Mouse (Mus musculus) CH12.LX (cell line): ENCODE results near the gene Acaca. TPM values are rescaled to one million over a fixed set of nuclear protein-coding genes. Genes with fewer than 3 reads are reported as not detected.

Experiments used
- DNase-seq: peaks from one replicate; pipeline ENCODE4 v3.0.0-alpha.2; 2013; ENCODE audit errors: extremely low read depth
- H3K27ac ChIP-seq: 2 replicates; pipeline ENCODE4 v1.5.1; 2012; ENCODE audit warnings: low read depth, mild to moderate bottlenecking, control low read depth, moderate library complexity; ENCODE audit not compliant: insufficient read depth
- H3K27me3 ChIP-seq: replicated peaks from 2 replicates; pipeline ENCODE3; 2012; ENCODE audit warnings: inconsistent platforms
- H3K36me3 ChIP-seq, 2 experiments: replicated peaks in 1 of 2; 2 replicates each; pipeline versions ENCODE3 to v1.6.1; 2012; ENCODE audit warnings: inconsistent platforms in 1 of 2, low read length in 1 of 2, mild to moderate bottlenecking in 1 of 2, mixed read lengths in 1 of 2, moderate library complexity in 1 of 2; ENCODE audit not compliant: control insufficient read depth in 1 of 2, insufficient read depth in 1 of 2
- H3K4me1 ChIP-seq, 2 experiments: 2 replicates each; pipeline ENCODE4 v1.6.1; 2012; ENCODE audit warnings: inconsistent platforms in 1 of 2, moderate library complexity in 1 of 2; ENCODE audit not compliant: insufficient read depth in 2 of 2, control insufficient read depth in 1 of 2
- H3K4me2 ChIP-seq: 2 replicates; pipeline ENCODE4 v1.6.1; 2012; ENCODE audit warnings: low read depth, mild to moderate bottlenecking, control low read depth; ENCODE audit not compliant: poor library complexity, insufficient read depth, severe bottlenecking
- H3K4me3 ChIP-seq, 3 experiments: fragments of 150-350 bp in 1 of 3; sonication (generic) in 1 of 3; replicated peaks in 1 of 3; 2 replicates each; pipeline versions ENCODE3 to v1.5.1; 2011 to 2012; ENCODE audit warnings: low read depth in 2 of 3, low read length in 2 of 3, mild to moderate bottlenecking in 2 of 3, moderate library complexity in 2 of 3, control low read depth in 1 of 3, improper control_type of control experiment in 1 of 3, inconsistent platforms in 1 of 3, mixed read lengths in 1 of 3; ENCODE audit not compliant: poor library complexity in 1 of 3
- H3K79me2 ChIP-seq: replicated peaks from 2 replicates; pipeline ENCODE4 v1.6.1; 2012; ENCODE audit warnings: mild to moderate bottlenecking, moderate library complexity; ENCODE audit not compliant: control insufficient read depth, poor library complexity, insufficient read depth, severe bottlenecking; ENCODE audit errors: extremely low read depth
- H3K9ac ChIP-seq: 2 replicates; pipeline ENCODE4 v1.6.1; 2012; ENCODE audit warnings: low read depth, mild to moderate bottlenecking, control low read depth, moderate library complexity; ENCODE audit not compliant: insufficient read depth
- H3K9me3 ChIP-seq: replicated peaks from 2 replicates; pipeline ENCODE3; 2012; ENCODE audit warnings: low read length, inconsistent platforms, mixed read lengths
- CHD1 ChIP-seq: IDR thresholded peaks from 2 replicates; pipeline ENCODE4 v1.6.1; 2012; ENCODE audit warnings: low read depth, low read length, improper control_type of control experiment, inconsistent platforms
- CHD2 ChIP-seq: IDR thresholded peaks from 2 replicates; pipeline ENCODE4 v1.6.1; 2011; ENCODE audit warnings: low read length, improper control_type of control experiment
- E2F4 ChIP-seq: IDR thresholded peaks from 2 replicates; pipeline ENCODE4 v1.6.1; 2011; ENCODE audit warnings: low read depth, low read length, improper control_type of control experiment; ENCODE audit not compliant: insufficient replicate concordance
- ELF1 ChIP-seq: IDR thresholded peaks from 2 replicates; pipeline ENCODE4 v1.6.1; 2014; ENCODE audit warnings: low read depth, mild to moderate bottlenecking, inconsistent platforms, low read length, improper control_type of control experiment
- EP300 ChIP-seq: IDR thresholded peaks from 2 replicates; pipeline ENCODE4 v1.6.1; 2011; ENCODE audit warnings: low read length, improper control_type of control experiment
- ETS1 ChIP-seq: conservative IDR thresholded peaks from 2 replicates; pipeline ENCODE4 v1.6.1; 2012; ENCODE audit warnings: low read depth, mild to moderate bottlenecking, inconsistent platforms, low read length, improper control_type of control experiment, moderate library complexity
- HCFC1 ChIP-seq: IDR thresholded peaks from 2 replicates; pipeline ENCODE4 v1.6.1; 2012; ENCODE audit warnings: low read depth, mild to moderate bottlenecking, inconsistent platforms, low read length, improper control_type of control experiment
- IRF4 ChIP-seq: IDR thresholded peaks from 2 replicates; pipeline ENCODE4 v1.6.1; 2014; ENCODE audit warnings: low read depth, mild to moderate bottlenecking, inconsistent platforms, low read length, improper control_type of control experiment
- JUND ChIP-seq: conservative IDR thresholded peaks from 2 replicates; pipeline ENCODE4 v1.6.1; 2011; ENCODE audit warnings: low read depth, low read length, improper control_type of control experiment
- MAFK ChIP-seq: IDR thresholded peaks from 2 replicates; pipeline ENCODE4 v1.6.1; 2011; ENCODE audit warnings: low read length, improper control_type of control experiment; ENCODE audit not compliant: insufficient replicate concordance
- MAX ChIP-seq: IDR thresholded peaks from 2 replicates; pipeline ENCODE4 v1.6.1; 2011; ENCODE audit warnings: low read length, improper control_type of control experiment
- MAZ ChIP-seq: IDR thresholded peaks from 2 replicates; pipeline ENCODE4 v1.6.1; 2012; ENCODE audit warnings: low read depth, mild to moderate bottlenecking, inconsistent platforms, low read length, improper control_type of control experiment, moderate library complexity
- MEF2A ChIP-seq: IDR thresholded peaks from 2 replicates; pipeline ENCODE4 v1.6.1; 2014; ENCODE audit warnings: low read depth, mild to moderate bottlenecking, inconsistent platforms, low read length, improper control_type of control experiment, borderline replicate concordance
- MYC ChIP-seq: IDR thresholded peaks from 2 replicates; pipeline ENCODE4 v1.6.1; 2011; ENCODE audit warnings: low read depth, mild to moderate bottlenecking, improper control_type of control experiment, low read length
- NELFE ChIP-seq: IDR thresholded peaks from 2 replicates; pipeline ENCODE4 v1.6.1; 2011; ENCODE audit warnings: low read depth, low read length, improper control_type of control experiment
- NRF1 ChIP-seq: IDR thresholded peaks from 2 replicates; pipeline ENCODE4 v1.6.1; 2014; ENCODE audit warnings: low read depth, mild to moderate bottlenecking, inconsistent platforms, low read length, improper control_type of control experiment, moderate library complexity
- PAX5 ChIP-seq: IDR thresholded peaks from 2 replicates; pipeline ENCODE4 v1.6.1; 2012; ENCODE audit warnings: low read length, inconsistent platforms, mixed read lengths
- POLR2A ChIP-seq: IDR thresholded peaks from 2 replicates; pipeline ENCODE4 v1.6.1; 2011; ENCODE audit warnings: low read depth, mild to moderate bottlenecking, improper control_type of control experiment, low read length
- RAD21 ChIP-seq: IDR thresholded peaks from 2 replicates; pipeline ENCODE4 v1.6.1; 2011; ENCODE audit warnings: low read depth, mild to moderate bottlenecking, low read length, improper control_type of control experiment, moderate library complexity
- TBP ChIP-seq: conservative IDR thresholded peaks from 2 replicates; pipeline ENCODE4 v1.6.1; 2011; ENCODE audit warnings: low read depth, low read length, improper control_type of control experiment
- TCF12 ChIP-seq: IDR thresholded peaks from 2 replicates; pipeline ENCODE4 v1.6.1; 2014; ENCODE audit warnings: low read depth, mild to moderate bottlenecking, inconsistent platforms, low read length, improper control_type of control experiment
- USF2 ChIP-seq: conservative IDR thresholded peaks from 2 replicates; pipeline ENCODE4 v1.6.1; 2011; ENCODE audit warnings: low read depth, low read length, improper control_type of control experiment
- ZC3H11A ChIP-seq: IDR thresholded peaks from 2 replicates; pipeline ENCODE4 v1.6.1; 2012; ENCODE audit warnings: low read depth, mild to moderate bottlenecking, inconsistent platforms, low read length, improper control_type of control experiment
- ZNF384 ChIP-seq: IDR thresholded peaks from 2 replicates; pipeline ENCODE4 v1.6.1; 2012; ENCODE audit warnings: low read depth, low read length, improper control_type of control experiment, inconsistent platforms
- dilution Hi-C: fragments of 300-500 bp; cut with MboI; formaldehyde crosslinking; loops from 2 replicates; pipeline ENCODE4 v1.14.3; 2020; ENCODE audit warnings: low sequenced_read_pairs; ENCODE audit not compliant: extremely low pct_unique_long_range_greater_than_20kb, extremely low pct_ligation_motif_present
- in situ Hi-C: fragments of 300-500 bp; cut with MboI; formaldehyde crosslinking; loops from 3 replicates; pipeline ENCODE4 v1.14.3; 2019; ENCODE audit warnings: low sequenced_read_pairs, low pct_ligation_motif_present, low pct_unique_long_range_greater_than_20kb, mixed read lengths
- polyA plus RNA-seq: library from polyadenylated mRNA; unstranded; fragments of >175 nt; gene quantifications from 2 replicates; pipeline ENCODE4 v1.2.1, GENCODE M21; 2012; ENCODE audit warnings: low read depth; ENCODE audit not compliant: insufficient read length
- total RNA-seq, 2 experiments: library from RNA; depleted of rRNA; stranded (reverse); fragments of 300-350 nt in 1 of 2; fragments of >200 nt in 1 of 2; gene quantifications; 2 replicates each; pipeline ENCODE4 v1.2.3; 2012 to 2014

Gene Acaca
- total and polyA plus RNA-seq, 3 experiments: 36.9 to 62.6 (median 61.7) TPM

DNA sequence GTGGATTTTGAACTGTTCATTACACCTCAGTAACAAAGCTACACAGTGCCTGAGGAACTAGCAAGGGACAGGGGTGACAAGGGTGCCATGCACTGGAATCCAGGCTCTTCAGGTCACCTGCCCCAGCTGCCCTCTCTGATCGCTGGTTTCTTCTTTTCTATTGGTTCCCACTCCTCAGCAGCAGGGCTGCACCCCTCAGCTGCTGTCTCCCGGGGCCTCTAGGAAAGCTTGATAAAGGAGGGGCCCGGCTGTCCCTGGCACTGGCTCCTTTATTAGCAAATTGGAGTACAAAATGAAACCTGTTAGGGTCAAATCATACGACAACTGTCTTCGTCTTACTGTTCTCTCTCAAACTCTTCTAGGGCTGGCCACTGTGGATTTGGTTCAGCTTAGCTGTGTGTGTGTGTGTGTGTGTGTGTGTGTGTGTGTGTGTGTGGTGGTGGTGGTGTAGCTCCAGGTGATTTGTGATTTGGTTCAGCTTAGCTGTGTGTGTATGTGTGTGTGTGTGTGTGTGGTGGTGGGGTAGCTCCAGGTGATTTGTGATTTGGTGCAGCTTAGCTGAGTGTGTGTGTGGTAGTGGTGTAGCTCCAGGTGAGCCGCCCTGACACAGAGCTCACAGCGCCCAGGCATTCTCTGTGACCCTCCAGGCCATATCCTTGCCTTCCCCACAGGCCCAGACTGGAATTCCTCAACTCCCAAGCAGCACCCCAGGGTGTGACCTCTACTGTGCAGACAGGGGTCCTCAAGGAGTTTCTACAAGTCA is 281.6 kb downstream of the Acaca start:
- in situ Hi-C loops (no loop called here), dilution Hi-C loops (no loop called here)
- H3K9me3 ChIP-seq: peaks cover 4% of the 10 kb centered on the region
- TF ChIP-seq ELF1: no peak
- no peak for TF ChIP-seq MEF2A
- TF ChIP-seq EP300: no peak
- no peak for TF ChIP-seq ETS1
- TF ChIP-seq RAD21: no peak
- no peak for TF ChIP-seq NRF1
- TF ChIP-seq POLR2A: no peak
- TF ChIP-seq PAX5: no peak
- no peak for TF ChIP-seq E2F4
- TF ChIP-seq HCFC1: no peak
- no peak for TF ChIP-seq CHD2
- TF ChIP-seq USF2: no peak
- no peak for TF ChIP-seq NELFE
- TF ChIP-seq ZNF384: no peak
- no peak for TF ChIP-seq MYC
- no peak for TF ChIP-seq MAX
- TF ChIP-seq MAZ: no peak
- no peak for TF ChIP-seq CHD1
- TF ChIP-seq MAFK: no peak
- TF ChIP-seq IRF4: no peak
- no peak overlapping the region for H3K9ac ChIP-seq
- no peak overlapping the region for H3K4me2 ChIP-seq
- no peaks in the 10 kb centered on the region for H3K79me2 ChIP-seq
- no peaks in the 10 kb centered on the region for H3K4me1 ChIP-seq
- no peak for DNase-seq
- no peaks in the 10 kb centered on the region for H3K27me3 ChIP-seq
- no peaks in the 10 kb centered on the region for H3K36me3 ChIP-seq
- no peak overlapping the region for H3K4me3 ChIP-seq
- H3K27ac ChIP-seq: no peak overlapping the region

DNA sequence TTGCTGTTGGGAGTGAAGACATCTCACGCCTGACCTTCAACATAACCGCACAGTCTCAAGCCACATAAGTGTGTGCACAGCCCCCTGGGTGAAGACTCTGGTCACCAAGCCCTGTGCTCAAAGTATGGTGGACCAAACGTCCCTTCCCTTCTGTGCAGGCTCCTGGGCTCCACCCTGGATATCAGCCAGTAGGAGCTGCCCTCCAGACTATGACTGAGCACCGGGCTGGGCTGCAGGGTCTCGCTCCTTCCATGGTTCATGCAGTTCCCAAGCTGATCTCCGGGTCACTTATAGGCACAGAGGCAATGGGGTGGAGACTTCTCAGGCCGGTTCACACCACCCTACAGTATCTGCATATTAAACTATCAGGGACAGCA is 282.2 kb downstream of the Acaca start:
- no peaks in the 10 kb centered on the region for H3K36me3 ChIP-seq
- no peak overlapping the region for H3K4me2 ChIP-seq
- in situ Hi-C loops (no loop called here), dilution Hi-C loops (no loop called here)
- no peak overlapping the region for H3K27ac ChIP-seq
- H3K79me2 ChIP-seq: no peaks in the 10 kb centered on the region
- no peak overlapping the region for H3K9ac ChIP-seq
- TF ChIP-seq CHD2 (no peak), IRF4 (no peak), E2F4 (no peak), RAD21 (no peak), HCFC1 (no peak), ZNF384 (no peak), TBP (no peak), POLR2A (no peak), TCF12 (no peak), JUND (no peak), ZC3H11A (no peak)
- H3K27me3 ChIP-seq: peaks cover 3% of the 10 kb centered on the region
- no peak for DNase-seq
- H3K9me3 ChIP-seq: peaks cover 2% of the 10 kb centered on the region
- no peaks in the 10 kb centered on the region for H3K4me1 ChIP-seq
- H3K4me3 ChIP-seq: no peak overlapping the region
